Mouse (Mus musculus) thymus, postnatal 36 days (tissue): Measurements from ENCODE around the gene Dhx57.
"Not testable (repeated sequence)": the region's sequence is repeated elsewhere in the genome, so short reads cannot be mapped to it uniquely, and the experiment has no call there.

ENCODE experiments used
- DNase-seq, 2 experiments: peaks; one replicate each; pipeline ENCODE4 v3.0.0; 2022; ENCODE audit warnings: mixed read lengths in 2 of 2

Gene Dhx57

GRCm38 (mm10) chr17:80290074-80290657 lies at the start of gene Dhx57, which contains the start of gene Morn2:
Dhx57 (minus strand) TSS chr17:80290476.
Morn2 (plus strand) TSS chr17:80290203.
- peak; percentile 97 for DNase-seq

- DNase-seq: no peak
Measured at GRCm38 (mm10) chr17:80332386-80332785, 42.1 kb upstream of the Dhx57 start.

DNA sequence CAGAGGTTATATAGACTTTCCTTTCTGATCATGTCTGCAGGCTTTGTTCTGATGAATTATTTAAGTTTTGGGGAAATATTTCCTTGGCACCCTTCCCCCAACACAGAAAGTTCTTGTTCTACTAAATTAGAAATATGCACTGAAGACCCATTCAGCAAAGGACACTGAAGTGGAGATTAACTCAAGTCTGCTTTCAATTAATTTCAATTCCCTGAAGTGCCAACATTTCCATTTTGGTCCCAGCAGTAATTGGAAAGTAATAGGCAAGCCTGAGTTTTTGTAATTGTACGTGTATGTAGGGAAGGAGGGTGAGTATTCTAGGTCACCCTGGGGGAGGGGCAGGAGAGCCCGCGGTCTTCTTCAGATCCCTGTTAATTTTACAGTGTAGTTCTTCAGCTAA lies 36.2 kb upstream of the Dhx57 start:
- DNase-seq: no peak

GRCm38 (mm10) chr17:80325456-80325855 lies 35.2 kb upstream of the Dhx57 start:
- DNase-seq: no peak

DNA sequence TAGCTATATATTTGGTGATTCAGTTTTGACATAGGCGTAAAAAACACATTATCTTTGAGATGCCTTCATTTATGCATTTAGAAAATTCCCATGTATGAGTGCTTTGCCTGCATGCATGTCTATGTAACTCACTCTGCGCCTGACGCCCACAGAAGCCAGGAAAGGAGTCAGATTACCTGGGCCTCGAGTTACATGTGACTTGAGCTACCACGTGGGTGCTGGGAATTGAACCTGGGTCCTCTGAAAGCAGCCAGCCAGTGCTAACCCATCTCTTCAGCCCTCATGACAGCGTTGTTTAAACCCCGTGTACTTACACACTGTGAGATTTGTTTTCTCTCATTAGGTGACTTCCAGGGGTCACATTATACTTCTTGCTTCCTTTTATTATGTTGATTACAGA lies 34.2 kb upstream of the Dhx57 start:
- DNase-seq: no peak

DNA sequence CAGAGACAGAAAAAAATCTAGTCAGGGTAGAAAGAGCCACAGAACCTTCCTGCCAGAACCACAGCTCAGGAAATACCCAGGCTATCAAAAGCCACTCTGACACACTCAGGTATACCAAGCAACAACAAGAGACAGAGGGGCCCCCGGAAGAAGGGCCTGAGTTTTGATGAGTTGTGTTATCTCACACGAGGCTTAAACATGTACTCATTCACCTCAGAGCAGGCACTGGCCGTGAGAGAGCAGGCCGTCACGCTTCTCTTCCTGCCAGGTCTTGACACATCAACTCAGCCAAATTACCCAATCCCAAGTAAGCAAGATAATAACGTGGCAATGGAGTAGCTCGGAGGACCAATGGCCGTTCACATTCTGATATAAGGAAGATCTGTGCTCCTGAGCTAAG lies 33.4 kb upstream of the Dhx57 start:
- peak; percentile 13 to 15 for DNase-seq

DNA sequence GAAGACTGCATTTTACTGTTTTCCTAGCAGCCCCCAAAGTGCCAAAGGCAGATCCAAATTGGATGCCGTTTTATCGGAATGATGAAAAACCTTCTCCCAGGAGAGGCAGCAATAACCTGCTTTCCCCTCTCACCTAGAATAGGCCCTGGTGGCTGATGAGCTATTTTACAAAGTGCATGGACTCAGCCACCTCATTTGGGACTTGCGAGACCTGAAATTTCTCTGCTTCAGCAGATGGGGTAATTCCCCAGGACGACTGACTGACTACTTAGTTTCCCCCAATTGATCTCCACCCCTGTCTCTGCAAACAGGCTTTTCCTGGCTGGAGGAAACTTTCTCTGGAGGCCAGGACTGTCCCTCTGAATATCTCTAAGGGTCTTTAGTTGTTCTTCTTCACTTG lies 32.7 kb upstream of the Dhx57 start:
- no peak for DNase-seq

DNA sequence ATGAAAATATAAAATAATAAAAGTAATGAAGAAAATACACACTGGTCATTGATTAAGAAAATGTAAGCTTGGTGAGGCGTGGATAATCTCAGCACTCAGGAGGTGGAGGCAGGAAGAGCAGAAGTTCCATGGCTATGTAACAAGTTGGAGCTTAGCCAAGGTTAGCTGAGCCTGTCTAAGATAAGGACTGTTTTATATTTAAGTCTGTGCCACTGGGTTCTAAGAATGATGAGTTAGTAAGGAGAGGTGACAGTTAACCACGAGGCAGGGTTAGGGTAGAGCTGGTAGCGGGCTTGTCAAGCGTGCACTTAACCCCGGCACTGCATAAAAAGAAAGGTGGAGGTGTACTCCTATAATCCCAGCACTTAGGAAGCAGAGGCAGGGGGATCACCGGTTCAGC lies 32.0 kb upstream of the Dhx57 start:
- DNase-seq: no peak

- DNase-seq: no peak
Measured at GRCm38 (mm10) chr17:80312405-80312804, 22.1 kb upstream of the Dhx57 start.

- no peak for DNase-seq
Measured at GRCm38 (mm10) chr17:80311761-80312160, 21.5 kb upstream of the Dhx57 start.

DNA sequence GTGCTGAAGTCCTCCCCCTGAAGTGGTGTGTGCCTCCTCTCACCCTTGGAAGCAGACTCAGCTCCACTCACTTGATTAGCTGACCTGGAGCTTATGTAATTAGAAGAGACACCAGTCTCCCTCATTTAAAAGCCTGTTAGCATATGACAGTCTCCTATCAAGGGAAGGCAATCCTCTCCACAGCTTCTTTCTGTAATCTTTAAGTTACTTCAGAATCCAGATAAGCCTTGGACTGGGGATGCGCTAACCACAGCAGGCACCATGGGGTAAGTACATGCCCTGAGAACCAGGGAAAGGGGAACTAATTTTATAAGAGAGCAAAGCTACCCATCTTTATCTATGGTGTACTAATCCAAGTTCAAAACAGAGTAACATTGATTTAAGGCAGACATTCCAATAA lies 17.0 kb upstream of the Dhx57 start, which contains the start of gene Arhgef33:
Gene Arhgef33 (plus strand): TSS at position 157 of the 400 bp plus-strand sequence.
- DNase-seq: no peak

DNA sequence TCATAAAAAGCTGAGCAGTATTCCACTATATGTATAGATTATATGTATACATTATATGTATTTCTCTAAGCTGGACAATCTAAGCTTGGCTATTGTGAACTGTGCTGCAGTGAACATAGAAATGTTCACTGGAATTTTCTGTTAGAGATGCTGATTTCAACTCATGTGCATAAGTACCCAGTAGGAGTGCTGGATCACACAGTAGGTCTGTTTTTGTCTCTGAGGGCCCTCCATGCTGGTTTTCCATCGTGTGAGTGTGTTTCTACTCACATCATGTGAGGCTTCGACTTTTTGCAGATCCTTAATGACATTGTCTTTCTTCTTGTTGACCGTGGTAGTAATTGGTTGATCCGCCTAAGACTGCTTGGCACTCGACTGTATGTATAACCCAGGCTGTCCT lies 8.6 kb upstream of the Dhx57 start:
- DNase-seq: no peak

DNA sequence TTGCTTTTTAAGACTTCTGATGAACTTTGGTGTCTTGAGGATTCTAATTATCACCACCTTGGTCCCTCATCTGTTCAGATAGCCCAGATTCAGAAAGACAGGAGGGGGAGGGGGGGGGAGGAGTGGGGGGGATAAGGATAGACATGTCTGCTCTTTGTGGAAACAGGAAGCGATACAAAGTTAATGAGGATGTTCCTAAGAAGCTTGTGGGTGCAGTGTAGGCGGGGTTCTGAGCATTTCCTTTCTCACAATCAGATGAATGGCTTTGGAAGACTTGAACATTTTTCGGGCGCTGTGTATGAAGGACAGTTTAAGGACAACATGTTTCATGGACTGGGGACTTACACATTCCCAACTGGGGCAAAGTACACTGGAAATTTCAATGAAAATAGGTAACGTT lies 5.0 kb upstream of the Dhx57 start:
- no peak for DNase-seq

DNA sequence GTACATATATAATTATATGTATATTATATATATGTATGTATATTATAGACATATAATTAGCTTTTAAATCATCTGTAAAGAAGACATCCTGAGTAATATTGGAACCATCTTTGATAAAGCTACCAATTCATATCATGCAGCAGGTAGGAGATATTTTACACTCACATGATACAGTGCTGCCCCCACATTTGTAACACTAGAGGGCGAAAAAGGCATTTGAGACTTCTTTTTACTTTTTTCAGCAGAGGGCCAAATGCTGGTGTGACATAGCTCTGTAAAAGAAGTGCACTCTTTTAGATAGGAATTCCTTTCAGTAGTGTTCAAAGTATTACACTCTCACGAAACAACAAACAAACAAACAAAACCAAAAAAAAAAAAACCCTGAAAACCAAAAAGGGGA lies 872 bp upstream of the Dhx57 start:
- peak in 1 of 2 experiments; percentile 16 for DNase-seq

- DNase-seq: no peak
Measured at GRCm38 (mm10) chr17:80289280-80290073, 799 bp downstream of the Dhx57 start.

GRCm38 (mm10) chr17:80288012-80288411 lies 2.3 kb downstream of the Dhx57 start:
- DNase-seq: no peak

DNA sequence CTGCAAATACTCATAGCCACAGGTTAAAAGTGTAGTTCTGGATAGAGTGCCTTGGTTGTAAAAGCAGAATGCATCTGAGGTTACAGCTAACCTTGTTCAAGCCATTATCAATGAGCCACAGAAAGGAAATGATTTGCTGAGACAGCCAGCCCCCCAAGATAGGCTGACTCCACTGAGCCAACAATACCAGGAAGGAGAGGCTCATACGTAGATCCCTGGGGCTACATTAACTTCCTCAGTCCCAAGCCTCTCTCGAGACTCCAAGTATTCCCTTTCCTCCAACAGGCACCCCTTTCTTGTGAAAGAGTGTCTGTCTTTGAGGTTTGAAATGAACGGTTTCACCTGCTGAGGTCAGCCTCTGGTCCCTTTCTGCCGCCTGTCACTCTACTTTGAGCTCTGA lies 5.8 kb downstream of the Dhx57 start:
- no peak for DNase-seq

- no peak for DNase-seq
Measured at GRCm38 (mm10) chr17:80279340-80280070, 10.8 kb downstream of the Dhx57 start.

DNA sequence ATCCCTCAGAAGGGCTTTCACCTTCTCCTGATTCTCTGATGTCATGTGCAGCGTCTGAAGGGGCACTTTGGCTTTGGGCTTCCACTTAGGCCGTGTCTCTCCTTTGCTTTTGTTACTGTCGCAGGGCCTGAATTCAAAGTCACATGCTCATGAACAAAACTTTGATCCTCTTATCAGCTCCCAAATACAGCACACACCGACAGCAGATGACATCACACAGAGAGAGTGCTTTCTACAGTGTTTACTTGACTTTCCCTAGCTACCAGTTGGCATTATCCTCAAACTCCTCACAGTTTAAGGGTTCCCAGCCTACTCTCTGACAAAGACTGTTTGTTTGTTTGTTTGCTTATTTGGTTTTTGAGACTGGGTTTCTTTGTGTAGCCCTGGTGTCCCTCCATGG lies 12.0 kb downstream of the Dhx57 start:
- DNase-seq: no peak

- not testable (repeated sequence) for DNase-seq
Measured at GRCm38 (mm10) chr17:80270622-80271021, 19.7 kb downstream of the Dhx57 start.

GRCm38 (mm10) chr17:80268151-80268550 lies 22.1 kb downstream of the Dhx57 start:
- DNase-seq: no peak

DNA sequence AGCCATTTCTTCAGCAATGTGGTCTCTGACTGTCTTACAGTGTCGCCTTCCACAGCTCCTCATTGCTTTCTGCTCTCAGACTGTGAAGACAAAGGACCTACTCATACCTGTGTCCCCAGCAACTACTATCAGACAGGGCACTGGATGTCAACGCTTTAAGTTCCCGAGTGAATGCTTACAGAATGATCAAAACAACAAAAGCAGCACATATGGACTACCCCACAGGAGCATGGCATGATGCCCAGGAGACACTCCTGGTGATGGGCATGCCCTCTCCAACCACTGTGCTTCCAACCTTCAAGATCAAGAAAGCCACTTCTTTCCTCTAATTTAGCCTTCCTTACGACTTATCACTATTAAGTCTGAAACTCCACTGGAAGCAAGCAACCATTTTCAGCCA lies 23.2 kb downstream of the Dhx57 start:
- no peak for DNase-seq

GRCm38 (mm10) chr17:80255208-80255607 lies 35.1 kb downstream of the Dhx57 start:
- no peak for DNase-seq

DNA sequence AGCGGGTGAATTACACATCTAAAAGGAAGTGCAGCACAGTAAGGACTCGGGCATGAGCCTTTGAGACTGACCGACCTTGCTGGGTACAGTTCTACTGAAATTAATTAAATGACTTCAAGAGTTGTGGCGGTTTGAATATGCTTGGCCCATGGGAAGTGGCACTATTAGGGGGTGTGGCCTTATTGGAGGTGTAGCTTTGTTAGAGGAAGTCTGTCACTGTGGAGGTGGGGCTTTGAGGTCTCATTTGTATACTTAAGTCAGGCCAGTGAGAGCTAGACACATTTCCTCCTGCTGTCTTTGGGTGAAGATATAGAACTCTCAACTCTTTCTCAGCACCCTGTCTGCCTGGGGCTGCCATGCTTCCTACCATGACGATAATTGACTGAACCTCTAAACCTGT lies 35.9 kb downstream of the Dhx57 start:
- DNase-seq: no peak
